Mouse (Mus musculus): ENCODE measurements around the gene Snx3.

DNA sequence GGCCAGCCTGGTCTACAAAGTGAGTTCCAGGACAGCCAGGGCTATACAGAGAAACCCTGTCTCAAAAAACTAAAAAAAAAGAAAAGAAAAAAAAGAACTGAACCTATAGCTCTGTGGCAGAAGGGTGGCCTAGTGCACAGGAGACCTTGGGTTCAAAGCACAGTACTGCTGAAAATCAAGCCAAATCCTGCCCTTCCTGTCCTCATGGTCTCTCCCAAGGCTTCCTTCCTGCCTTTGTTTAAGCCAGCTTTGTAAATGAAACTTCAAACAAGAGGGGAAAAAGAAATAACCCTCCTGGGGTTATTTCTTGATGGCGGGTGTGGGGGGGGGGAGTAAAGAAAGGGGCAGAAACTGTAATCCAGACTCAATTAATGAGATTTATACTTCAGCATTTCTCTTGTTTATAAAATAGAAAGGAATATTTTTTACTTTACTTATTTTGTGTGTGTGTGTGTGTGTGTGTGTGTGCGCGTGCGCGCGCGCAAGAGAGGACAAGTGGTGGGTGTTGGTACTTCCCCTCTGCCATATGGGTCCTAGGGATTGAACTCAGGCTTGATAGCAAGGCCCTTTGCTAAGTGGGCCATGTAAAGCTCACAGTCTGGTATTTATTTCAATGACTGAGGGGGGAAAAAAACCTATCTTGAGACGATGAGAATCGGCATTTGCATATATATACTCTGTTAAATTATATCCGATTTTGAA is 24.9 kb upstream of the Snx3 start:
- TF ChIP-seq CTCF (IDR thresholded peaks at IDR 0.05; ENCODE audit: low read depth) (no peak), EP300 (IDR thresholded peaks at IDR 0.05; ENCODE audit: low read depth) (no peak)

Measured in heart, postnatal 0 days (tissue).